Mouse (Mus musculus): Measurements from ENCODE around the gene Tpbg. TPM values are rescaled to one million over a fixed set of nuclear protein-coding genes. Genes with fewer than 3 reads are reported as not detected.

Tpbg gene
- under 1 TPM; 0.22 to 0.39 TPM for total RNA-seq (2023)

GRCm38 (mm10) chr9:85842351-85843011 lies at the start of gene Tpbg:
TSS of gene Tpbg (plus strand) at chr9:85842380.

Other genes with a start within 250 kb of the Tpbg start
- 10 to 100 TPM; 36.4 to 37.0 TPM for gene Ibtk, start 93.0 kb upstream of the Tpbg start, total RNA-seq (2023)